Mouse (Mus musculus): ENCODE measurements at regions not wholly inside any gene's neighbourhood (a gene's known extent, or its start where the extent isn't known, plus 50 kb on each side); places are given as distances from the start of the nearest gene placed in this dataset.

GRCm38 (mm10) chr16:55612001-55612400 lies 226.7 kb downstream of the Nfkbiz start:
- Histone ChIP-seq H3K4me2 (ENCODE audit: low read depth, low read length) (no peak overlapping the region), H3K4me3 (ENCODE audit: low read depth, low read length) (no peak overlapping the region), H3K36me3 (ENCODE audit: control insufficient read depth, insufficient read depth, low read length) (no peaks in the 10 kb centered on the region), H3K9ac (replicated peaks; ENCODE audit: low read depth, low read length) (no peak overlapping the region), H3K9me3 (ENCODE audit: control insufficient read depth, low read length) (no peaks in the 10 kb centered on the region), H3K27me3 (ENCODE audit: control insufficient read depth, insufficient read depth, low read length) (no peaks in the 10 kb centered on the region), H3K27ac (ENCODE audit: low read depth, low read length) (no peak overlapping the region), H3K4me1 (ENCODE audit: control insufficient read depth, insufficient read depth, low read length) (no peaks in the 10 kb centered on the region)
- 87% methylated on average over 5 of the region's 5 CpGs for WGBS
- ATAC-seq (ENCODE audit: low read depth), result no peak

GRCm38 (mm10) chr16:55611172-55611571 lies 227.5 kb downstream of the Nfkbiz start:
- no peak for ATAC-seq (ENCODE audit: low read depth)

GRCm38 (mm10) chr16:55608361-55608760 lies 230.3 kb downstream of the Nfkbiz start:
- no peak for ATAC-seq (ENCODE audit: low read depth)
- no peaks in the 10 kb centered on the region for H3K4me1 ChIP-seq (ENCODE audit: control insufficient read depth, insufficient read depth, low read length)
- no peaks in the 10 kb centered on the region for H3K9me3 ChIP-seq (ENCODE audit: control insufficient read depth, low read length)
- H3K27ac ChIP-seq (ENCODE audit: low read depth, low read length), result no peak overlapping the region
- no peak overlapping the region for H3K4me3 ChIP-seq (ENCODE audit: low read depth, low read length)
- H3K36me3 ChIP-seq (ENCODE audit: control insufficient read depth, insufficient read depth, low read length), result no peaks in the 10 kb centered on the region
- H3K27me3 ChIP-seq (ENCODE audit: control insufficient read depth, insufficient read depth, low read length), result no peaks in the 10 kb centered on the region
- H3K9ac ChIP-seq (replicated peaks; ENCODE audit: low read depth, low read length), result no peak overlapping the region
- 91% methylated on average over 3 of the region's 3 CpGs for WGBS
- H3K4me2 ChIP-seq (ENCODE audit: low read depth, low read length), result no peak overlapping the region

More at GRCm38 (mm10) chr16:55611172-55611571, 227.5 kb downstream of the Nfkbiz start:
- no peaks in the 10 kb centered on the region for H3K27me3 ChIP-seq (ENCODE audit: control insufficient read depth, insufficient read depth, low read length)
- H3K9ac ChIP-seq (replicated peaks; ENCODE audit: low read depth, low read length), result no peak overlapping the region
- H3K27ac ChIP-seq (ENCODE audit: low read depth, low read length), result no peak overlapping the region
- no peaks in the 10 kb centered on the region for H3K4me1 ChIP-seq (ENCODE audit: control insufficient read depth, insufficient read depth, low read length)
- WGBS, result 69% methylated on average over 3 of the region's 3 CpGs
- H3K9me3 ChIP-seq (ENCODE audit: control insufficient read depth, low read length), result no peaks in the 10 kb centered on the region
- H3K36me3 ChIP-seq (ENCODE audit: control insufficient read depth, insufficient read depth, low read length), result no peaks in the 10 kb centered on the region
- no peak overlapping the region for H3K4me3 ChIP-seq (ENCODE audit: low read depth, low read length)
- no peak overlapping the region for H3K4me2 ChIP-seq (ENCODE audit: low read depth, low read length)

GRCm38 (mm10) chr16:55606447-55607239 lies 232.1 kb downstream of the Nfkbiz start:
- H3K4me2 ChIP-seq (ENCODE audit: low read depth, low read length), result no peak overlapping the region
- 89% methylated on average over 7 of the region's 7 CpGs for WGBS
- H3K4me1 ChIP-seq (ENCODE audit: control insufficient read depth, insufficient read depth, low read length), result no peaks in the 10 kb centered on the region
- no peak for ATAC-seq (ENCODE audit: low read depth)
- no peaks in the 10 kb centered on the region for H3K36me3 ChIP-seq (ENCODE audit: control insufficient read depth, insufficient read depth, low read length)
- H3K4me3 ChIP-seq (ENCODE audit: low read depth, low read length), result no peak overlapping the region
- H3K9ac ChIP-seq (replicated peaks; ENCODE audit: low read depth, low read length), result no peak overlapping the region
- H3K27me3 ChIP-seq (ENCODE audit: control insufficient read depth, insufficient read depth, low read length), result no peaks in the 10 kb centered on the region
- H3K27ac ChIP-seq (ENCODE audit: low read depth, low read length), result no peak overlapping the region
- no peaks in the 10 kb centered on the region for H3K9me3 ChIP-seq (ENCODE audit: control insufficient read depth, low read length)

- ATAC-seq (ENCODE audit: low read depth), result no peak
- Histone ChIP-seq H3K4me2 (ENCODE audit: low read depth, low read length) (no peak overlapping the region), H3K9me3 (ENCODE audit: control insufficient read depth, low read length) (no peaks in the 10 kb centered on the region), H3K9ac (replicated peaks; ENCODE audit: low read depth, low read length) (no peak overlapping the region), H3K27ac (ENCODE audit: low read depth, low read length) (no peak overlapping the region), H3K36me3 (ENCODE audit: control insufficient read depth, insufficient read depth, low read length) (no peaks in the 10 kb centered on the region), H3K4me3 (ENCODE audit: low read depth, low read length) (no peak overlapping the region), H3K4me1 (ENCODE audit: control insufficient read depth, insufficient read depth, low read length) (no peaks in the 10 kb centered on the region), H3K27me3 (ENCODE audit: control insufficient read depth, insufficient read depth, low read length) (no peaks in the 10 kb centered on the region)
- 91% methylated on average over 2 of the region's 2 CpGs for WGBS
These were observed 235.1 kb downstream of the Nfkbiz start for GRCm38 (mm10) chr16:55603611-55604010.

- 79% methylated on average over 1 of the region's 1 CpGs for WGBS
- no peak overlapping the region for H3K4me3 ChIP-seq (ENCODE audit: low read depth, low read length)
- H3K36me3 ChIP-seq (ENCODE audit: control insufficient read depth, insufficient read depth, low read length), result no peaks in the 10 kb centered on the region
- H3K4me1 ChIP-seq (ENCODE audit: control insufficient read depth, insufficient read depth, low read length), result no peaks in the 10 kb centered on the region
- no peaks in the 10 kb centered on the region for H3K9me3 ChIP-seq (ENCODE audit: control insufficient read depth, low read length)
- no peak overlapping the region for H3K9ac ChIP-seq (replicated peaks; ENCODE audit: low read depth, low read length)
- no peak overlapping the region for H3K4me2 ChIP-seq (ENCODE audit: low read depth, low read length)
- H3K27me3 ChIP-seq (ENCODE audit: control insufficient read depth, insufficient read depth, low read length), result no peaks in the 10 kb centered on the region
- no peak for ATAC-seq (ENCODE audit: low read depth)
- H3K27ac ChIP-seq (ENCODE audit: low read depth, low read length), result no peak overlapping the region
These were observed 249.2 kb downstream of the Nfkbiz start for GRCm38 (mm10) chr16:55589382-55589956.

- H3K4me2 ChIP-seq (ENCODE audit: low read depth, low read length), result no peak overlapping the region
- no peaks in the 10 kb centered on the region for H3K4me1 ChIP-seq (ENCODE audit: control insufficient read depth, insufficient read depth, low read length)
- no peak for ATAC-seq (ENCODE audit: low read depth)
- no peaks in the 10 kb centered on the region for H3K9me3 ChIP-seq (ENCODE audit: control insufficient read depth, low read length)
- H3K27me3 ChIP-seq (ENCODE audit: control insufficient read depth, insufficient read depth, low read length), result no peaks in the 10 kb centered on the region
- no peak overlapping the region for H3K9ac ChIP-seq (replicated peaks; ENCODE audit: low read depth, low read length)
- H3K4me3 ChIP-seq (ENCODE audit: low read depth, low read length), result no peak overlapping the region
- 92% methylated on average over 6 of the region's 6 CpGs for WGBS
- H3K27ac ChIP-seq (ENCODE audit: low read depth, low read length), result no peak overlapping the region
- no peaks in the 10 kb centered on the region for H3K36me3 ChIP-seq (ENCODE audit: control insufficient read depth, insufficient read depth, low read length)
These were observed 251.6 kb downstream of the Nfkbiz start for GRCm38 (mm10) chr16:55587138-55587537.

GRCm38 (mm10) chr16:55582906-55583305 lies 255.8 kb downstream of the Nfkbiz start:
- H3K9ac ChIP-seq (replicated peaks; ENCODE audit: low read depth, low read length), result no peak overlapping the region
- H3K36me3 ChIP-seq (ENCODE audit: control insufficient read depth, insufficient read depth, low read length), result no peaks in the 10 kb centered on the region
- H3K4me2 ChIP-seq (ENCODE audit: low read depth, low read length), result no peak overlapping the region
- no peaks in the 10 kb centered on the region for H3K9me3 ChIP-seq (ENCODE audit: control insufficient read depth, low read length)
- no peak for ATAC-seq (ENCODE audit: low read depth)
- no peaks in the 10 kb centered on the region for H3K4me1 ChIP-seq (ENCODE audit: control insufficient read depth, insufficient read depth, low read length)
- WGBS, result 82% methylated on average over 3 of the region's 3 CpGs
- H3K27me3 ChIP-seq (ENCODE audit: control insufficient read depth, insufficient read depth, low read length), result no peaks in the 10 kb centered on the region
- H3K27ac ChIP-seq (ENCODE audit: low read depth, low read length), result no peak overlapping the region
- no peak overlapping the region for H3K4me3 ChIP-seq (ENCODE audit: low read depth, low read length)

- Histone ChIP-seq H3K36me3 (ENCODE audit: control insufficient read depth, insufficient read depth, low read length) (no peaks in the 10 kb centered on the region), H3K4me2 (ENCODE audit: low read depth, low read length) (no peak overlapping the region), H3K27me3 (ENCODE audit: control insufficient read depth, insufficient read depth, low read length) (no peaks in the 10 kb centered on the region), H3K27ac (ENCODE audit: low read depth, low read length) (no peak overlapping the region), H3K4me1 (ENCODE audit: control insufficient read depth, insufficient read depth, low read length) (no peaks in the 10 kb centered on the region), H3K9me3 (ENCODE audit: control insufficient read depth, low read length) (no peaks in the 10 kb centered on the region), H3K9ac (replicated peaks; ENCODE audit: low read depth, low read length) (no peak overlapping the region), H3K4me3 (ENCODE audit: low read depth, low read length) (no peak overlapping the region)
- no peak for ATAC-seq (ENCODE audit: low read depth)
- 97% methylated on average over 7 of the region's 7 CpGs for WGBS
These were observed 256.7 kb downstream of the Nfkbiz start for GRCm38 (mm10) chr16:55582029-55582428.
